In genomic region chr3:62338044-62338443, GRCm38 (mm10) we compare ENCODE assay signal across 8 mouse cellular contexts. TPM values are rescaled to one million over a fixed set of nuclear protein-coding genes. Genes with fewer than 3 reads are reported as not detected.
A peak's percentile ranks its signal among the peaks of the same experiment; 100 is the strongest.
DNase-seq lines count a peak whose midpoint lies in the region; ATAC-seq and TF ChIP-seq lines count a peak whose summit lies in the region.

Gene Arhgef26, plus strand, starts transcription at chr3:62338344.

- TF ChIP-seq EP300 in lung, postnatal 0 days (IDR thresholded peaks at IDR 0.05), result no peak

- no peak within 1 kb of the TSS for H3K27ac ChIP-seq in cerebellum, adult 2 months (ENCODE audit: insufficient read depth, low read length)
- H3K27ac ChIP-seq in lung, postnatal 0 days (ENCODE audit: low read length), result peak within 1 kb of the TSS; percentile 90
- peak within 1 kb of the TSS; percentile 88 for H3K27ac ChIP-seq in small intestine, adult 2 months (ENCODE audit: insufficient read depth, low read depth, low read length)

- H3K36me3 ChIP-seq in lung, postnatal 0 days (ENCODE audit: insufficient read depth, low read length), result no peaks in the 10 kb centered on the region
- no peaks in the 10 kb centered on the region for H3K36me3 ChIP-seq in small intestine, adult 2 months (ENCODE audit: control insufficient read depth, insufficient read depth, low read length)

- 92% methylated on average over 3 of the region's 3 CpGs for WGBS in cerebellum, adult 2 months
- 86% methylated on average over 3 of the region's 3 CpGs for WGBS in lung, postnatal 0 days
- WGBS in small intestine, adult 2 months, result 58% methylated on average over 3 of the region's 3 CpGs

- peak within 1 kb of the TSS; percentile 29 for H3K4me3 ChIP-seq in cerebellum, adult 2 months (replicated peaks; ENCODE audit: insufficient read depth, low read depth, low read length)
- peak within 1 kb of the TSS; percentile 81 for H3K4me3 ChIP-seq in lung, postnatal 0 days (ENCODE audit: low read depth, low read length)
- peak within 1 kb of the TSS; percentile 88 for H3K4me3 ChIP-seq in small intestine, adult 2 months (ENCODE audit: low read depth, low read length)

- no peaks in the 10 kb centered on the region for H3K9me3 ChIP-seq in lung, postnatal 0 days (ENCODE audit: low read length)

- peak within 1 kb of the TSS; percentile 79 for H3K4me2 ChIP-seq in lung, postnatal 0 days (replicated peaks; ENCODE audit: low read depth, low read length)

- TF ChIP-seq POLR2A in cerebellum, adult 2 months (IDR thresholded peaks at IDR 0.05; ENCODE audit: borderline replicate concordance, insufficient read depth, low read length), result no peak
- no peak for TF ChIP-seq POLR2A in small intestine, adult 2 months (IDR thresholded peaks at IDR 0.05; ENCODE audit: low read depth, low read length)

- no peaks in the 10 kb centered on the region; the same call in 1 of the 2 replicates for H3K27me3 ChIP-seq in cerebellum, adult 2 months (ENCODE audit: control insufficient read depth, insufficient read depth, low read length)
- H3K27me3 ChIP-seq in lung, postnatal 0 days (replicated peaks; ENCODE audit: insufficient read depth, low read length), result no peaks in the 10 kb centered on the region
- H3K27me3 ChIP-seq in small intestine, adult 2 months (ENCODE audit: control insufficient read depth, insufficient read depth, low read length), result no peaks in the 10 kb centered on the region

- no peak for ATAC-seq in lung, postnatal 0 days
- ATAC-seq in inflammation-experienced regulatory T-cells, adult 6 months, result no peak

- intact Hi-C loops in left cerebral cortex, postnatal 4 days (cut with DNase I), result loop anchor here (5.0 kb wide), 1 partner anchor 116 kb away; no protein-coding TSS in a partner anchor

- TF ChIP-seq CTCF in cerebellum, adult 2 months (IDR thresholded peaks at IDR 0.05; ENCODE audit: borderline replicate concordance, insufficient read depth, low read depth, low read length), result no peak
- TF ChIP-seq CTCF in lung, postnatal 0 days (IDR thresholded peaks at IDR 0.05), result no peak
- no peak for TF ChIP-seq CTCF in small intestine, adult 2 months (IDR thresholded peaks at IDR 0.05; ENCODE audit: extremely low read depth, insufficient read length, insufficient replicate concordance, low read depth, low read length)

- H3K4me1 ChIP-seq in cerebellum, adult 2 months (ENCODE audit: control insufficient read depth, insufficient read depth, low read length), result no peaks in the 10 kb centered on the region
- peaks cover 6% of the 10 kb centered on the region; the same call in 1 of the 2 replicates for H3K4me1 ChIP-seq in lung, postnatal 0 days (ENCODE audit: insufficient read depth, low read depth, low read length)
- peaks cover 2% of the 10 kb centered on the region; the same call in 1 of the 2 replicates for H3K4me1 ChIP-seq in small intestine, adult 2 months (ENCODE audit: control insufficient read depth, insufficient read depth, insufficient read length, low read length)

- DNase-seq in cerebellum, adult 2 months, result no peak
- DNase-seq in cerebellum, adult 11-12 months, result no peak
- no peak for DNase-seq in lung, postnatal 0 days (ENCODE audit: low spot score)
- DNase-seq in lung, adult 18-20 months, result no peak
- DNase-seq in left cerebral cortex, postnatal 4 days, result no peak
- no peak for DNase-seq in thymus, postnatal 36 days

- peak within 1 kb of the TSS; percentile 79 for H3K9ac ChIP-seq in lung, postnatal 0 days (replicated peaks; ENCODE audit: low read depth)

RNA-seq across cellular contexts. Expression of gene Arhgef26, which starts in this region (rescaled TPM):
- polyA plus RNA-seq in cerebellum, adult 2 months (2012; rRNA removed), result 26.1 and 26.9 TPM in 2 replicates
- 34.4 and 36.9 TPM in 2 replicates for polyA plus RNA-seq in lung, postnatal 0 days (2015; fragmentation: Nextera tagmentation; extraction: Ambion mirVana)
- total RNA-seq in left cerebral cortex, postnatal 4 days (2021), result 10 to 100 TPM; 45.2 to 53.9 TPM
- 9.3 and 14.2 TPM in 2 replicates for polyA plus RNA-seq in small intestine, adult 2 months (2012; rRNA removed)
- polyA plus RNA-seq in inflammation-experienced regulatory T-cells, adult 6 months (2017; shearing (Covaris generic)), result under 1 TPM; 0.22 to 0.68 (median 0.23) TPM

Comparison
In these comparisons a context has a peak if more than half of its experiments do, and no peak if none do; other contexts are left out.
1. H3K4me3 ChIP-seq: peak in every context shown above with its lines; median percentile 88 in small intestine, adult 2 months; 81 in lung, postnatal 0 days; 29 in cerebellum, adult 2 months.